Mouse (Mus musculus): ENCODE results near the gene Gng2.
A peak's percentile ranks its signal among the peaks of the same experiment; 100 is the strongest.

Gene Gng2

GRCm38 (mm10) chr14:19976421-19977270 is 781 bp downstream of the Gng2 start:
- DNase-seq (ENCODE audit: low read depth, low spot score): peak; percentile 90

- no peak for DNase-seq (ENCODE audit: low read depth, low spot score)
These were observed 2.4 kb downstream of the Gng2 start for GRCm38 (mm10) chr14:19974978-19975493.

- DNase-seq (ENCODE audit: low read depth, low spot score): no peak
These were observed 3.0 kb downstream of the Gng2 start for GRCm38 (mm10) chr14:19974429-19974828.

- DNase-seq (ENCODE audit: low read depth, low spot score): no peak
These were observed 5.0 kb downstream of the Gng2 start for GRCm38 (mm10) chr14:19972316-19973029.

- DNase-seq (ENCODE audit: low read depth, low spot score): peak; percentile 46
These were observed 6.6 kb downstream of the Gng2 start for GRCm38 (mm10) chr14:19970845-19971244.

GRCm38 (mm10) chr14:19970106-19970785 is 7.2 kb downstream of the Gng2 start:
- DNase-seq (ENCODE audit: low read depth, low spot score): no peak

GRCm38 (mm10) chr14:19969566-19969965 is 7.9 kb downstream of the Gng2 start:
- DNase-seq (ENCODE audit: low read depth, low spot score): no peak

GRCm38 (mm10) chr14:19969011-19969521 is 8.4 kb downstream of the Gng2 start:
- no peak for DNase-seq (ENCODE audit: low read depth, low spot score)

GRCm38 (mm10) chr14:19968321-19969010 is 9.0 kb downstream of the Gng2 start:
- no peak for DNase-seq (ENCODE audit: low read depth, low spot score)

- no peak for DNase-seq (ENCODE audit: low read depth, low spot score)
These were observed 9.9 kb downstream of the Gng2 start for GRCm38 (mm10) chr14:19967482-19967881.

- no peak for DNase-seq (ENCODE audit: low read depth, low spot score)
These were observed 13.4 kb downstream of the Gng2 start for GRCm38 (mm10) chr14:19963961-19964505.

GRCm38 (mm10) chr14:19961924-19962915 is 15.2 kb downstream of the Gng2 start:
- no peak for DNase-seq (ENCODE audit: low read depth, low spot score)

GRCm38 (mm10) chr14:19959860-19960259 is 17.6 kb downstream of the Gng2 start:
- DNase-seq (ENCODE audit: low read depth, low spot score): no peak

- no peak for DNase-seq (ENCODE audit: low read depth, low spot score)
These were observed 22.4 kb downstream of the Gng2 start for GRCm38 (mm10) chr14:19955077-19955476.

- DNase-seq (ENCODE audit: low read depth, low spot score): no peak
These were observed 26.6 kb downstream of the Gng2 start for GRCm38 (mm10) chr14:19950812-19951211.

- DNase-seq (ENCODE audit: low read depth, low spot score): no peak
These were observed 28.0 kb downstream of the Gng2 start for GRCm38 (mm10) chr14:19949475-19949874.

- DNase-seq (ENCODE audit: low read depth, low spot score): no peak
These were observed 31.2 kb downstream of the Gng2 start for GRCm38 (mm10) chr14:19946221-19946620.

- no peak for DNase-seq (ENCODE audit: low read depth, low spot score)
These were observed 34.7 kb downstream of the Gng2 start for GRCm38 (mm10) chr14:19942732-19943131.

- no peak for DNase-seq (ENCODE audit: low read depth, low spot score)
These were observed 35.1 kb downstream of the Gng2 start for GRCm38 (mm10) chr14:19942329-19942728.

- DNase-seq (ENCODE audit: low read depth, low spot score): peak; percentile 61
These were observed 37.4 kb downstream of the Gng2 start for GRCm38 (mm10) chr14:19940066-19940465.
